Mouse (Mus musculus): ENCODE measurements around the gene Pcna. TPM values are rescaled to one million over a fixed set of nuclear protein-coding genes. Genes with fewer than 3 reads are reported as not detected.

The Pcna gene
- polyA plus RNA-seq, 1 experiment from 2014 or later = 74.7 TPM

DNA sequence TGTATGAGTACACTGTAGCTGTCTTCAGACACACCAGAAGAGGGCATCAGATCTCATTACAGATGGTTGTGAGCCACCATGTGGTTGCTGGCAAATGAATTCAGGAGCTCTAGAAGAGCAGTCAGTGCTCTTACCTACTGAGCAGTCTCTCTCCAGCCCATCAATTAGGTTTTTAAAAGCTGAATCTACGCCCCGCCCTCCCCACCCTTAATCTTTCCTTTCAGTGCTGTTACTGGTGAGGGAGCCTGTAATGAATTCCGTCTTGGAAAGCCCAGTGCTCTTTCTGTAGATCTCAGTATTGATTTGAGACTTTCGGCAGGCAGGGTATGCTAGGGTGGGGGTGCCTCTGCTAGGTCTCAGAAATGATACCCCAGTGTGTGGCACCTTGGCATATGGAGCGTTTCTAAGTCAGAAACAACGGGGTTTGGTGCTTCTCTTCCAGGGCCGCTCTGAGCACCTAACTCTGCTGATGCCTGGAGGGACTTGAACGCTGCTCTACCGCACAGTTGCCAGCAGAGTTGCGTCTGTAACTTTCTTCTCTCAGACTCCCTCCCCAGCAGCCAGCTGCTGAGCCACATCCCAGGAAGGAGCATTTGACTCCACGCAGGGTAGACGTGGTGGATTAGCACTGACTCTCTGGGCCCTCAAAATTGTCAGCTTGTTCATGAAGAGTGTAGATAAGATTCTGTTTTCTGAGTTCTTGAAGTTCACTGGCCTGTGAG, 29.5 kb upstream of the Pcna start:
- Histone ChIP-seq H3K4me1 (ENCODE audit: insufficient read depth, low read depth, low read length) (peaks cover 35% of the 10 kb centered on the region), H3K4me2 (replicated peaks; ENCODE audit: low read depth, low read length) (no peak overlapping the region), H3K9ac (replicated peaks; ENCODE audit: low read depth) (no peak overlapping the region), H3K9me3 (ENCODE audit: low read length) (no peaks in the 10 kb centered on the region), H3K27me3 (replicated peaks; ENCODE audit: insufficient read depth, low read length) (no peaks in the 10 kb centered on the region), H3K4me3 (ENCODE audit: low read depth, low read length) (no peak overlapping the region), H3K36me3 (ENCODE audit: insufficient read depth, low read length) (peaks cover 3% of the 10 kb centered on the region; the same call in 1 of the 2 replicates), H3K27ac (ENCODE audit: low read length) (peak overlapping the region; percentile 88)
- no peak for DNase-seq (ENCODE audit: low spot score)
- 37% methylated on average over 12 of the region's 12 CpGs for WGBS
- ATAC-seq = no peak
- TF ChIP-seq EP300 (IDR thresholded peaks at IDR 0.05) = no peak
- TF ChIP-seq CTCF (IDR thresholded peaks at IDR 0.05) = no peak

- 49% methylated on average over 10 of the region's 10 CpGs for WGBS
- peak; percentile 53 for ATAC-seq
- H3K4me1 ChIP-seq (ENCODE audit: insufficient read depth, low read depth, low read length) = peaks cover 35% of the 10 kb centered on the region
Measured at GRCm38 (mm10) chr2:132281560-132282452, 28.7 kb upstream of the Pcna start.

DNA sequence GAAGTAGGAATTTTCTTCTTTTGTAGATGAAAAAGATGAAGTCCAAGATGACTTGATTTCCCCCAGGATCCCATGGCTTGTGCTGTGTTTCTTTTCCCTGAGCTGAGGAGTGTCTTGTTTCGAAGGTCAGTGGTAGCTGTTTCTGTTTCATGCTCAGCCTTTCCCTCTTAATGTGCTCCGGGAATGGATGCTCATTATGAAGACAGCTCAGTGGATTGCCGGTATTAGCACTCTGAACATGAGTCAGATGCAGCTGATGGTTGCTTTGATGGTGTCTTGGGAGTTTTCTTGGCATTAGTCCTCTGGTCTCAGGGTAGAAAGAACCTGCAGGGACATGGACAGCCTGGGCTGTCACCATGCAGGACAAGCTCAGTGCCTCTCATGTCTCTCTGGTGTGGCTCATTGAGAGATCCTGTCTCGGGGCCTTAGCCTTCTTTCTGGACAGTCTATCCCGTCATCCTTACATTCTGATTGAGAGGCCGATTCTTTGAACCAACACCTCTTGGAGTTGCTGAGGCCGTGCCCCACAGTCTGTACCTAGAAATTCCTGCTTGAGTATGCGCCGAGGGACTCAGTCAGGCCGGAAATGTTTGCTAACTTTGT, 27.5 kb upstream of the Pcna start:
- no peak for TF ChIP-seq EP300 (IDR thresholded peaks at IDR 0.05)
- Histone ChIP-seq H3K4me2 (replicated peaks; ENCODE audit: low read depth, low read length) (no peak overlapping the region), H3K4me3 (ENCODE audit: low read depth, low read length) (no peak overlapping the region), H3K9ac (replicated peaks; ENCODE audit: low read depth) (no peak overlapping the region), H3K27ac (ENCODE audit: low read length) (peak overlapping the region; percentile 14), H3K9me3 (ENCODE audit: low read length) (no peaks in the 10 kb centered on the region), H3K4me1 (ENCODE audit: insufficient read depth, low read depth, low read length) (peaks cover 35% of the 10 kb centered on the region), H3K36me3 (ENCODE audit: insufficient read depth, low read length) (peaks cover 3% of the 10 kb centered on the region; the same call in 1 of the 2 replicates), H3K27me3 (replicated peaks; ENCODE audit: insufficient read depth, low read length) (no peaks in the 10 kb centered on the region)
- ATAC-seq (no peak), DNase-seq (ENCODE audit: low spot score) (peak; percentile 16)
- 73% methylated on average over 10 of the region's 10 CpGs for WGBS

More at GRCm38 (mm10) chr2:132281560-132282452, 28.7 kb upstream of the Pcna start:
- H3K27me3 ChIP-seq (replicated peaks; ENCODE audit: insufficient read depth, low read length) = no peaks in the 10 kb centered on the region
- no peak overlapping the region for H3K4me2 ChIP-seq (replicated peaks; ENCODE audit: low read depth, low read length)
- peak overlapping the region; percentile 8; the same call in 1 of the 2 replicates for H3K9ac ChIP-seq (replicated peaks; ENCODE audit: low read depth)
- peak; percentile 78 for DNase-seq (ENCODE audit: low spot score)
- TF ChIP-seq EP300 (IDR thresholded peaks at IDR 0.05) (peak; percentile 74), CTCF (IDR thresholded peaks at IDR 0.05) (no peak)
- H3K9me3 ChIP-seq (ENCODE audit: low read length) = no peaks in the 10 kb centered on the region
- peak overlapping the region; percentile 64 for H3K27ac ChIP-seq (ENCODE audit: low read length)
- peaks cover 3% of the 10 kb centered on the region; the same call in 1 of the 2 replicates for H3K36me3 ChIP-seq (ENCODE audit: insufficient read depth, low read length)
- H3K4me3 ChIP-seq (ENCODE audit: low read depth, low read length) = no peak overlapping the region

- ATAC-seq (no peak), DNase-seq (ENCODE audit: low spot score) (peak; percentile 21)
- 70% methylated on average over 4 of the region's 4 CpGs for WGBS
Measured at GRCm38 (mm10) chr2:132279978-132280377, 26.9 kb upstream of the Pcna start.

GRCm38 (mm10) chr2:132279336-132279882, 26.3 kb upstream of the Pcna start:
- TF ChIP-seq EP300 (IDR thresholded peaks at IDR 0.05) = no peak
- no peak for TF ChIP-seq CTCF (IDR thresholded peaks at IDR 0.05)
- no peak for ATAC-seq
- H3K4me2 ChIP-seq (replicated peaks; ENCODE audit: low read depth, low read length) = no peak overlapping the region
- H3K4me3 ChIP-seq (ENCODE audit: low read depth, low read length) = no peak overlapping the region
- WGBS = 48% methylated on average over 3 of the region's 3 CpGs
- H3K9ac ChIP-seq (replicated peaks; ENCODE audit: low read depth) = no peak overlapping the region
- H3K4me1 ChIP-seq (ENCODE audit: insufficient read depth, low read depth, low read length) = peaks cover 28% of the 10 kb centered on the region
- 0 out of 2 replicates have a peak overlapping the region, but pooled peaks have one; percentile 38 for H3K27ac ChIP-seq (ENCODE audit: low read length)
- H3K36me3 ChIP-seq (ENCODE audit: insufficient read depth, low read length) = peaks cover 3% of the 10 kb centered on the region; the same call in 1 of the 2 replicates
- no peak for DNase-seq (ENCODE audit: low spot score)
- no peaks in the 10 kb centered on the region for H3K27me3 ChIP-seq (replicated peaks; ENCODE audit: insufficient read depth, low read length)
- no peaks in the 10 kb centered on the region for H3K9me3 ChIP-seq (ENCODE audit: low read length)

More at GRCm38 (mm10) chr2:132279978-132280377, 26.9 kb upstream of the Pcna start:
- Histone ChIP-seq H3K36me3 (ENCODE audit: insufficient read depth, low read length) (peaks cover 3% of the 10 kb centered on the region; the same call in 1 of the 2 replicates), H3K27ac (ENCODE audit: low read length) (no peak overlapping the region), H3K4me1 (ENCODE audit: insufficient read depth, low read depth, low read length) (peaks cover 30% of the 10 kb centered on the region), H3K27me3 (replicated peaks; ENCODE audit: insufficient read depth, low read length) (no peaks in the 10 kb centered on the region), H3K4me2 (replicated peaks; ENCODE audit: low read depth, low read length) (no peak overlapping the region), H3K9ac (replicated peaks; ENCODE audit: low read depth) (no peak overlapping the region), H3K9me3 (ENCODE audit: low read length) (no peaks in the 10 kb centered on the region), H3K4me3 (ENCODE audit: low read depth, low read length) (no peak overlapping the region)
- TF ChIP-seq EP300 (IDR thresholded peaks at IDR 0.05) (peak; percentile 29; the same call in 1 of the 2 replicates), CTCF (IDR thresholded peaks at IDR 0.05) (no peak)
